Mouse (Mus musculus) liver, embryonic 13.5 days (tissue): Measurements from ENCODE around the gene Zfp423. TPM values are rescaled to one million over a fixed set of nuclear protein-coding genes. Genes with fewer than 3 reads are reported as not detected.

Source experiments
- ATAC-seq: fragments of 200-750 bp; cut with Nextera tagmentation; 2 replicates; pipeline ENCODE4 v1.8.0; 2017; ENCODE audit warnings: low read depth, mild to moderate bottlenecking, moderate number of reproducible peaks, moderate library complexity
- DNase-seq: peaks from one replicate; pipeline ENCODE4 v3.0.0; 2022
- H3K27ac ChIP-seq: fragments of 300-500 bp; sonication (generic); 2 replicates; pipeline ENCODE4 v1.5.1; 2015; ENCODE audit warnings: moderate library complexity, mild to moderate bottlenecking, inconsistent platforms
- H3K27me3 ChIP-seq: fragments of 300-500 bp; sonication (generic); 2 replicates; pipeline ENCODE4 v1.6.1; 2015; ENCODE audit warnings: mild to moderate bottlenecking, inconsistent platforms
- H3K36me3 ChIP-seq: fragments of 300-500 bp; sonication (generic); 2 replicates; pipeline ENCODE4 v1.6.1; 2015; ENCODE audit warnings: mild to moderate bottlenecking, inconsistent platforms
- H3K4me1 ChIP-seq: fragments of 300-500 bp; sonication (generic); replicated peaks from 2 replicates; pipeline ENCODE4 v1.6.1; 2015; ENCODE audit warnings: inconsistent platforms
- H3K4me2 ChIP-seq: fragments of 300-500 bp; sonication (generic); 2 replicates; pipeline ENCODE4 v1.6.1; 2015; ENCODE audit warnings: inconsistent platforms, mild to moderate bottlenecking, moderate library complexity
- H3K4me3 ChIP-seq: fragments of 300-500 bp; sonication (generic); replicated peaks from 2 replicates; pipeline ENCODE4 v1.5.1; 2015; ENCODE audit warnings: mild to moderate bottlenecking, inconsistent platforms
- H3K9ac ChIP-seq: fragments of 300-500 bp; sonication (generic); 2 replicates; pipeline ENCODE4 v1.6.1; 2015; ENCODE audit warnings: mild to moderate bottlenecking, inconsistent platforms
- H3K9me3 ChIP-seq: fragments of 300-500 bp; sonication (generic); replicated peaks from 2 replicates; pipeline ENCODE4 v1.6.1; 2016; ENCODE audit warnings: inconsistent platforms
- WGBS: fragments of 180-500 bp; shearing (Covaris S2); methylation state at CpG from one replicate; pipeline ENCODE4 v1.1.7; 2015; ENCODE audit not compliant: insufficient replicate concordance; 5-methylcytosine and 5-hydroxymethylcytosine counted together
- polyA plus RNA-seq: library from polyadenylated mRNA; unstranded; fragments of >200 nt; fragmentation: Nextera tagmentation; extraction: Ambion mirVana; gene quantifications from 2 replicates; pipeline ENCODE4 v1.2.1, GENCODE M21; 2015

The Zfp423 gene
- polyA plus RNA-seq, 1 experiment from 2014 or later = 0.69 TPM

DNA sequence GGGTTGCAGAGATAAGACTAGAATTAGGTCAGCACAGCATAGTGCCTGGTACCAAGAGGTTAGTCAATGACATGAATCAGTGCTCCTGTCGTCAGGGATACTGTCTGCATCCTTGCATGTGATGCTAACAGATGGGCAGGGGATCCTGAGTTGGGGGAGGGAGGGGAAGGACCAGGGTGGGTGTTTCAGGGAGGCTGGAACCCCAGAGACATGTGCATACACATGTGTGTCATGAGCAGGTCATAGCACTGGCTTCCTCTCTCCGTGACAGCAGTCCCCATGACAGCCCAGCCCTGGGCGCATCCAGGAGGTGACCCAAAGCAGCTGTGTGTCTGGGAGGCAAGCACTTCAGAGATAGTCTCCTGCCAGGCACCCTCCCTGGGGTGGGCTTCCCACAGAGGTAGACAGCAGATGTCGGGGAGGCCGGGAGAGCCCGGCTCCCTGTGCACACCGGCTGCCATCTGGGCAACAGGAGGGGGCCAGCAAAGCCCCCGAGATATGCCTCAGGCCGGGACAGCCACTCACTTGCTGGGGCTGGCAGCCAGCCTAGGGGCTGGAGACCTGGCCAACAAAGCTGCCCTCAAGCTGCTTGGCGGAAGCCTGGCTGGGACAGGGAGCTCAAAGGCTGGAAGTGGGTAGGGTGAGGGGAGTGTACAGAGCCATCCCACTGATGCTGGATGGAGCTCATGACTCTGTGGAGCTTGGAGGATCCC lies 272.3 kb downstream of the Zfp423 start:
- WGBS = 63% methylated on average over 10 of the region's 10 CpGs
- no peaks in the 10 kb centered on the region for H3K27me3 ChIP-seq
- DNase-seq (no peak), ATAC-seq (no peak)
- peaks cover 3% of the 10 kb centered on the region; the same call in 1 of the 2 replicates for H3K4me1 ChIP-seq
- H3K4me3 ChIP-seq = no peak overlapping the region
- H3K4me2 ChIP-seq = no peak overlapping the region
- no peaks in the 10 kb centered on the region for H3K9me3 ChIP-seq
- H3K36me3 ChIP-seq = no peaks in the 10 kb centered on the region
- no peak overlapping the region for H3K27ac ChIP-seq
- H3K9ac ChIP-seq = no peak overlapping the region

GRCm38 (mm10) chr8:87686026-87686425 lies 273.4 kb downstream of the Zfp423 start:
- DNase-seq (no peak), ATAC-seq (no peak)
- H3K36me3 ChIP-seq = no peaks in the 10 kb centered on the region
- peaks cover 3% of the 10 kb centered on the region; the same call in 1 of the 2 replicates for H3K4me1 ChIP-seq
- 68% methylated on average over 3 of the region's 3 CpGs for WGBS
- H3K4me2 ChIP-seq = no peak overlapping the region
- no peak overlapping the region for H3K27ac ChIP-seq
- H3K4me3 ChIP-seq = no peak overlapping the region
- no peaks in the 10 kb centered on the region for H3K27me3 ChIP-seq
- no peak overlapping the region for H3K9ac ChIP-seq
- no peaks in the 10 kb centered on the region for H3K9me3 ChIP-seq

DNA sequence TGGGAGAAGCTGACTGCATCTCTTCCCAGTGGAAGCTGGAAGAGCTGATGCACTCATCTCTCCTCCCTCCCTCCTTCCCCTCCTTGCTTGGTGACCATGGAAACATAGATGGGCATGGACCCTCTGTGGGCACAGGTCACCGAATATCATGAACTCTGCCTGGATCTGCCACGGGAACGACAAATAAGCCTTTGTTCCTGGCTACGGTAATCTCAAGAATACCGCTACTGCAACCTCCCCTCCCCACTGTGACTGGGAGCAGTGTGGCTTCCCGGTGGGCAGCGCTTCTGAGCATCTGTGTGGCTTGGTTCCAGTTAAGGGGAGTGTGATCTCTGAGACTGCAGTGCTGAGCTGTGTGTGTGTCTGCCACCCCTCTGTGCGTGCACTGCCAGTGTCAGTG lies 274.0 kb downstream of the Zfp423 start:
- WGBS = 67% methylated on average over 8 of the region's 8 CpGs
- H3K27ac ChIP-seq = no peak overlapping the region
- DNase-seq (no peak), ATAC-seq (no peak)
- H3K9me3 ChIP-seq = no peaks in the 10 kb centered on the region
- no peak overlapping the region for H3K9ac ChIP-seq
- H3K4me3 ChIP-seq = no peak overlapping the region
- H3K36me3 ChIP-seq = no peaks in the 10 kb centered on the region
- no peaks in the 10 kb centered on the region for H3K27me3 ChIP-seq
- H3K4me2 ChIP-seq = no peak overlapping the region
- no peaks in the 10 kb centered on the region for H3K4me1 ChIP-seq

GRCm38 (mm10) chr8:87682066-87682465 lies 277.3 kb downstream of the Zfp423 start:
- no peak overlapping the region for H3K27ac ChIP-seq
- no peaks in the 10 kb centered on the region for H3K9me3 ChIP-seq
- DNase-seq (no peak), ATAC-seq (no peak)
- WGBS = 49% methylated on average over 3 of the region's 3 CpGs
- no peaks in the 10 kb centered on the region for H3K4me1 ChIP-seq
- no peaks in the 10 kb centered on the region for H3K36me3 ChIP-seq
- H3K4me2 ChIP-seq = no peak overlapping the region
- H3K9ac ChIP-seq = no peak overlapping the region
- no peaks in the 10 kb centered on the region for H3K27me3 ChIP-seq
- no peak overlapping the region for H3K4me3 ChIP-seq

DNA sequence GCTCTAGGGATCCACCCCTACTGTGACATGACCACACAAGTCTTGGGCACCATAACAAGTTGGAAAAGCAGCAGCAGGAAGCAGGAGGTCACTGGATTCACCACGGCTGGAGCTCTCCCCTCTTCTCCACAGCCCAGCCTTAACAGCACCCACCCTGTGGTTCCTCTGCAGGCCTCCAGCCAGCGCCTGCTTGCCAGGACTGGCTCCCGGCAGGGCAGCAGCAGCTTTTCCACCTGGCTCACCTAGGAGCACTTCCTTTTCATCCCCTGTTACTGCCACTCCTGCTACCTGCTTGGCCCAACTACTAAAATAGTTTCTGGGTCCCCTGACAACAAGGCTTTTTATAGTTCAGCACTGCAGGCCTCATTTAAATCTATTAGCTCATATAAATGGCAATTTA lies 279.4 kb downstream of the Zfp423 start:
- Histone ChIP-seq H3K4me2 (no peak overlapping the region), H3K36me3 (no peaks in the 10 kb centered on the region), H3K9ac (no peak overlapping the region), H3K4me3 (no peak overlapping the region), H3K27me3 (no peaks in the 10 kb centered on the region), H3K9me3 (no peaks in the 10 kb centered on the region), H3K27ac (no peak overlapping the region), H3K4me1 (no peaks in the 10 kb centered on the region)
- 65% methylated on average over 3 of the region's 3 CpGs for WGBS
- ATAC-seq = no peak
- no peak for DNase-seq

- WGBS = 76% methylated on average over 11 of the region's 11 CpGs
- no peak overlapping the region for H3K4me2 ChIP-seq
- no peaks in the 10 kb centered on the region for H3K36me3 ChIP-seq
- H3K4me1 ChIP-seq = no peaks in the 10 kb centered on the region
- H3K27ac ChIP-seq = no peak overlapping the region
- no peak overlapping the region for H3K4me3 ChIP-seq
- ATAC-seq (no peak), DNase-seq (no peak)
- H3K9ac ChIP-seq = no peak overlapping the region
- H3K27me3 ChIP-seq = no peaks in the 10 kb centered on the region
- H3K9me3 ChIP-seq = no peaks in the 10 kb centered on the region
Observed at GRCm38 (mm10) chr8:87679431-87680003, 279.9 kb downstream of the Zfp423 start.

GRCm38 (mm10) chr8:87675411-87675810 lies 284.0 kb downstream of the Zfp423 start:
- no peak for ATAC-seq
- 77% methylated on average over 9 of the region's 9 CpGs for WGBS

DNA sequence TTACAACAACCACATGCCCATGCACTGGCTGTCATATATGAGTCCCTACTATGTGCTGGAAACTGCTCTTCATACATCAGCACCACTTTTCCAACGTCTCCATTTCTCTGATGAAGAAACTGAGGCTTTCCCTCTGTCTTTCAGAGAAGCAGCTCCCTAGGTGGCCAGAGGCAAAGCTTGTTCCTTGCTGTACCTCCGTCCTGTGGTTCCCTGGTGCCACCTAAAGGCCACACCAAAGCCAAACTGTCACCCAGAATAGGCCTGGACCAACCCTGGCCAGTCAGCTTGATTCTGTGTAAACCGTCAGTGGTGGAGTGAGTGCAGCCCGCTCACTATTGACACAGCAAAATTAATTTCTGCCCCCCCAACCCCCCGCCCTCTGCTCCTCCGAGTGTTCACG lies 285.2 kb downstream of the Zfp423 start:
- H3K9ac ChIP-seq = no peak overlapping the region
- no peak for ATAC-seq
- no peak for DNase-seq
- no peak overlapping the region for H3K4me2 ChIP-seq
- no peak overlapping the region for H3K27ac ChIP-seq
- no peaks in the 10 kb centered on the region for H3K4me1 ChIP-seq
- H3K4me3 ChIP-seq = no peak overlapping the region
- H3K36me3 ChIP-seq = no peaks in the 10 kb centered on the region
- no peaks in the 10 kb centered on the region for H3K27me3 ChIP-seq
- 57% methylated on average over 7 of the region's 7 CpGs for WGBS
- no peaks in the 10 kb centered on the region for H3K9me3 ChIP-seq

More at GRCm38 (mm10) chr8:87675411-87675810, 284.0 kb downstream of the Zfp423 start:
- Histone ChIP-seq H3K4me1 (no peaks in the 10 kb centered on the region), H3K4me2 (no peak overlapping the region), H3K27ac (no peak overlapping the region), H3K9me3 (no peaks in the 10 kb centered on the region), H3K27me3 (no peaks in the 10 kb centered on the region), H3K36me3 (no peaks in the 10 kb centered on the region), H3K9ac (no peak overlapping the region), H3K4me3 (no peak overlapping the region)
- DNase-seq = no peak

DNA sequence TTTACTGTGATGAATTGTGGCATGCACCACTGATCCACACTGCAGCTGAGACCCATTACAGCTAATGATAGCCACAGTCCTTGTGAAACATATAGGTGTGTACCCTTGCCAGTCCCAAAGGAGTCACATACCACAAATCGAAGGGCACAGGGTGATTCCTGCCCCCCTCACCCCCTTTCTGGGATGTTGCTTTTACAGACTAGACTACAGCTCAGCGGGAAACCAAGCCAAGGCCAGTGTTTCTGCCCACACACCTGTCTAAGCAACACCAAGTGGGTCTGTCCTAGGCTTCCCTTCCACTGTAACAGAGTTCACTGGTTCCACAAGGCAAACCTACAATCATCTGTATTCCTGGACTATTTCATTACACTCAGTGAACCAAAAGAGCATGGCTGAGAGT lies 287.2 kb downstream of the Zfp423 start:
- H3K9me3 ChIP-seq = no peaks in the 10 kb centered on the region
- no peak for DNase-seq
- H3K9ac ChIP-seq = no peak overlapping the region
- H3K4me3 ChIP-seq = no peak overlapping the region
- no peak overlapping the region for H3K4me2 ChIP-seq
- H3K36me3 ChIP-seq = no peaks in the 10 kb centered on the region
- 48% methylated on average over 2 of the region's 2 CpGs for WGBS
- no peaks in the 10 kb centered on the region for H3K4me1 ChIP-seq
- no peak overlapping the region for H3K27ac ChIP-seq
- ATAC-seq = no peak
- H3K27me3 ChIP-seq = no peaks in the 10 kb centered on the region

DNA sequence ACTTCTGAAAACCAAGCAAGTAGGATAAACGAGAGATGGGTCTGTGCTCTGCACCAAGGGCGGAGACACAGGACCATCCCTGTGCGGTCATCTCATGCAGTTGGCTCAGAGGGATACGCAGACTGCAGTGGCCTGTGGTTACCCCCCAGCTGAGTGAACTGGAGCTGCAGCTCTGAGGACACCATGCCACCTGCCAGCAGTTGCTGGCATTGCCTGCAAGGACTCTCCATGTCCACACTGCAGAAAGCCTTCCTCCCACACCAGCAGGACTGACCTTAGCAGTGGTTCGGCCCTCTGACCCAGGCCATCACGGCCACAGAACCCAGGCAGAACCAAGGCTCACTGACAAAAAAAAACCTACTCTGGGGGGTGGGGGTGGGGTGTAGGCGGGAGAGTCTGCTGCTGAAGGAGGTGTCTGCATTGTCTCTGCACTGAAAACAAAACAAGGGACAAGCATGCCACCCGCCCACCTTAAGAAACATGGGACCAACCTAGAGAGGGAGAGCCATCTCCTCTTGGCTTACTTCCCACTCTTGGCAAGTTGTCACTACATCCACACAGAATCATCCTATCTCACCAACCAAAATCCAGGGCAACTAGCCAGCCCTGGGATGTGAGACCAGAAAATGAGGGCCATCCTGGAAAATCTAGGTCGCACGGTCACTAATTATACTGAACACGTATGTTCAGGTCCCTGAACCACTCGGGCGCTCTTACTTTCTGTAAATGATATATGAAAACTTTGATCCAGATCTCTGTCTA lies 288.0 kb downstream of the Zfp423 start:
- Histone ChIP-seq H3K4me1 (no peaks in the 10 kb centered on the region), H3K36me3 (no peaks in the 10 kb centered on the region), H3K27me3 (no peaks in the 10 kb centered on the region), H3K27ac (no peak overlapping the region), H3K4me2 (no peak overlapping the region), H3K4me3 (no peak overlapping the region), H3K9me3 (no peaks in the 10 kb centered on the region), H3K9ac (no peak overlapping the region)
- ATAC-seq = no peak
- WGBS = 68% methylated on average over 13 of the region's 13 CpGs
- DNase-seq = no peak

- no peak overlapping the region for H3K27ac ChIP-seq
- no peak overlapping the region for H3K9ac ChIP-seq
- no peaks in the 10 kb centered on the region for H3K9me3 ChIP-seq
- DNase-seq (no peak), ATAC-seq (no peak)
- H3K4me3 ChIP-seq = no peak overlapping the region
- WGBS = 72% methylated on average over 3 of the region's 3 CpGs
- no peaks in the 10 kb centered on the region for H3K27me3 ChIP-seq
- no peak overlapping the region for H3K4me2 ChIP-seq
- H3K4me1 ChIP-seq = no peaks in the 10 kb centered on the region
- H3K36me3 ChIP-seq = no peaks in the 10 kb centered on the region
Observed at GRCm38 (mm10) chr8:87670232-87670631, 289.2 kb downstream of the Zfp423 start.
